Mouse (Mus musculus) brain, embryonic 14.5 days (tissue): ENCODE measurements around the gene Mapkapk3.

ENCODE experiments used
- CTCF ChIP-seq: fragments of 200-500 bp; IDR thresholded peaks from 2 replicates; pipeline ENCODE4 v1.5.1; 2012; ENCODE audit warnings: inconsistent platforms, mild to moderate bottlenecking, moderate library complexity, borderline replicate concordance; ENCODE audit not compliant: insufficient read depth, insufficient read length; ENCODE audit errors: extremely low read depth
- POLR2A ChIP-seq: fragments of 200-500 bp; IDR thresholded peaks from 2 replicates; pipeline ENCODE4 v1.6.1; 2012; ENCODE audit warnings: mild to moderate bottlenecking, inconsistent platforms, borderline replicate concordance; ENCODE audit not compliant: poor library complexity, insufficient read depth, insufficient read length, severe bottlenecking; ENCODE audit errors: extremely low read depth

DNA sequence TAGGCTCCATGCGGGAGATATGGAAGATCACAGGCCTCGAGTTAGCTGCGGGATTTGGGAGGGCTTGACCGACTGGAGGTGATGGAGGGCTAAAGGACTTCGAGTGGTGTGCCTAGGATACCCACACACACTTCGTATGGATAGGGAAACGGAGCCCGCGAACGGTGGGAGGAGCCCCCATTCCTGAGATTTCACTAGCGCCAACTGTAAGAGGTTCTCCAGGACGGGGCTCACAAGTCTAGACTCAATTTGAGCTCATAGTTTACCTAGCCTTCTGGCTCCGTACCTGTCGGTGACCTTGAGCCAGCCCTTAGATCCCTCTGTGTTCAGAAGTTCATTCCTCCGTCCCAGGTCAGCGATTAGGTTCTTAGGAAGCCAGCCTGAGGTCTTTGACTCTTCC is 7.4 kb upstream of the Mapkapk3 start:
- no peak for TF ChIP-seq POLR2A
- no peak for TF ChIP-seq CTCF
